Mouse (Mus musculus) right cerebral cortex, postnatal 10 days (tissue): ENCODE measurements around the gene Mxd1.
A peak's percentile ranks its signal among the peaks of the same experiment; 100 is the strongest.

ENCODE experiments used
- DNase-seq, 2 experiments: peaks; one replicate each; pipeline ENCODE4 v3.0.0; 2021; ENCODE audit warnings: low spot score in 2 of 2

Gene Mxd1

GRCm38 (mm10) chr6:86599951-86600414 lies 69.0 kb downstream of the Mxd1 start:
- peak in 1 of 2 experiments; percentile 49 for DNase-seq

GRCm38 (mm10) chr6:86599197-86599596 lies 69.8 kb downstream of the Mxd1 start:
- DNase-seq: peak; percentile 78 to 86

- no peak for DNase-seq
Measured at GRCm38 (mm10) chr6:86598742-86599193, 70.2 kb downstream of the Mxd1 start.
